Mouse (Mus musculus): Measurements from ENCODE around the gene Macrod2. TPM values are rescaled to one million over a fixed set of nuclear protein-coding genes. Genes with fewer than 3 reads are reported as not detected.
A peak's percentile ranks its signal among the peaks of the same experiment; 100 is the strongest.

Macrod2 gene
- polyA plus RNA-seq, 1 experiment from 2014 or later = 22.7 TPM

GRCm38 (mm10) chr2:141005616-141006015 is 610.5 kb downstream of the Macrod2 start:
- no peak for ATAC-seq
- WGBS = 80% methylated on average over 6 of the region's 6 CpGs
- DNase-seq (ENCODE audit: low spot score) = no peak
- Histone ChIP-seq H3K4me2 (replicated peaks; ENCODE audit: low read depth, low read length) (no peak overlapping the region), H3K9ac (replicated peaks; ENCODE audit: low read depth) (no peak overlapping the region), H3K4me3 (ENCODE audit: low read depth, low read length) (no peak overlapping the region), H3K36me3 (ENCODE audit: insufficient read depth, low read length) (no peaks in the 10 kb centered on the region), H3K4me1 (ENCODE audit: insufficient read depth, low read depth, low read length) (no peaks in the 10 kb centered on the region), H3K9me3 (ENCODE audit: low read length) (no peaks in the 10 kb centered on the region), H3K27me3 (replicated peaks; ENCODE audit: insufficient read depth, low read length) (no peaks in the 10 kb centered on the region), H3K27ac (ENCODE audit: low read length) (no peak overlapping the region)
- TF ChIP-seq EP300 (IDR thresholded peaks at IDR 0.05) = no peak
- TF ChIP-seq CTCF (IDR thresholded peaks at IDR 0.05) = no peak

- H3K36me3 ChIP-seq (ENCODE audit: insufficient read depth, low read length) = no peaks in the 10 kb centered on the region
- DNase-seq (ENCODE audit: low spot score) = no peak
- ATAC-seq = no peak
- no peak for TF ChIP-seq CTCF (IDR thresholded peaks at IDR 0.05)
- no peak for TF ChIP-seq EP300 (IDR thresholded peaks at IDR 0.05)
- no peaks in the 10 kb centered on the region for H3K27me3 ChIP-seq (replicated peaks; ENCODE audit: insufficient read depth, low read length)
- H3K4me3 ChIP-seq (ENCODE audit: low read depth, low read length) = no peak overlapping the region
- H3K4me2 ChIP-seq (replicated peaks; ENCODE audit: low read depth, low read length) = no peak overlapping the region
- no peaks in the 10 kb centered on the region for H3K9me3 ChIP-seq (ENCODE audit: low read length)
- no peak overlapping the region for H3K9ac ChIP-seq (replicated peaks; ENCODE audit: low read depth)
- H3K27ac ChIP-seq (ENCODE audit: low read length) = no peak overlapping the region
- no peaks in the 10 kb centered on the region for H3K4me1 ChIP-seq (ENCODE audit: insufficient read depth, low read depth, low read length)
- WGBS = 64% methylated on average over 7 of the region's 7 CpGs
These were observed 612.6 kb downstream of the Macrod2 start for GRCm38 (mm10) chr2:141007725-141008124.

GRCm38 (mm10) chr2:141008458-141008857 is 613.3 kb downstream of the Macrod2 start:
- H3K36me3 ChIP-seq (ENCODE audit: insufficient read depth, low read length) = no peaks in the 10 kb centered on the region

GRCm38 (mm10) chr2:141013443-141014165 is 618.5 kb downstream of the Macrod2 start:
- no peak overlapping the region for H3K4me3 ChIP-seq (ENCODE audit: low read depth, low read length)
- H3K9me3 ChIP-seq (ENCODE audit: low read length) = no peaks in the 10 kb centered on the region
- no peaks in the 10 kb centered on the region for H3K27me3 ChIP-seq (replicated peaks; ENCODE audit: insufficient read depth, low read length)
- no peaks in the 10 kb centered on the region for H3K4me1 ChIP-seq (ENCODE audit: insufficient read depth, low read depth, low read length)
- H3K27ac ChIP-seq (ENCODE audit: low read length) = no peak overlapping the region
- ATAC-seq = no peak
- TF ChIP-seq EP300 (IDR thresholded peaks at IDR 0.05) (no peak), CTCF (IDR thresholded peaks at IDR 0.05) (no peak)
- no peak overlapping the region for H3K9ac ChIP-seq (replicated peaks; ENCODE audit: low read depth)
- DNase-seq (ENCODE audit: low spot score) = no peak
- 60% methylated on average over 8 of the region's 8 CpGs for WGBS
- no peak overlapping the region for H3K4me2 ChIP-seq (replicated peaks; ENCODE audit: low read depth, low read length)
- no peaks in the 10 kb centered on the region for H3K36me3 ChIP-seq (ENCODE audit: insufficient read depth, low read length)

More at GRCm38 (mm10) chr2:141008458-141008857, 613.3 kb downstream of the Macrod2 start:
- Histone ChIP-seq H3K4me1 (ENCODE audit: insufficient read depth, low read depth, low read length) (no peaks in the 10 kb centered on the region), H3K9me3 (ENCODE audit: low read length) (no peaks in the 10 kb centered on the region), H3K27me3 (replicated peaks; ENCODE audit: insufficient read depth, low read length) (no peaks in the 10 kb centered on the region), H3K4me3 (ENCODE audit: low read depth, low read length) (no peak overlapping the region), H3K4me2 (replicated peaks; ENCODE audit: low read depth, low read length) (no peak overlapping the region), H3K27ac (ENCODE audit: low read length) (no peak overlapping the region), H3K9ac (replicated peaks; ENCODE audit: low read depth) (no peak overlapping the region)
- no peak for DNase-seq (ENCODE audit: low spot score)
- WGBS = 57% methylated on average over 1 of the region's 1 CpGs
- TF ChIP-seq CTCF (IDR thresholded peaks at IDR 0.05) (no peak), EP300 (IDR thresholded peaks at IDR 0.05) (no peak)
- no peak for ATAC-seq

- H3K4me1 ChIP-seq (ENCODE audit: insufficient read depth, low read depth, low read length) = no peaks in the 10 kb centered on the region
- no peak overlapping the region for H3K4me3 ChIP-seq (ENCODE audit: low read depth, low read length)
- H3K4me2 ChIP-seq (replicated peaks; ENCODE audit: low read depth, low read length) = no peak overlapping the region
- no peak for TF ChIP-seq CTCF (IDR thresholded peaks at IDR 0.05)
- 72% methylated on average over 4 of the region's 4 CpGs for WGBS
- no peak for ATAC-seq
- no peaks in the 10 kb centered on the region for H3K9me3 ChIP-seq (ENCODE audit: low read length)
- H3K36me3 ChIP-seq (ENCODE audit: insufficient read depth, low read length) = no peaks in the 10 kb centered on the region
- no peak overlapping the region for H3K27ac ChIP-seq (ENCODE audit: low read length)
- DNase-seq (ENCODE audit: low spot score) = no peak
- H3K9ac ChIP-seq (replicated peaks; ENCODE audit: low read depth) = no peak overlapping the region
- no peaks in the 10 kb centered on the region for H3K27me3 ChIP-seq (replicated peaks; ENCODE audit: insufficient read depth, low read length)
These were observed 627.9 kb downstream of the Macrod2 start for GRCm38 (mm10) chr2:141022971-141023370.

GRCm38 (mm10) chr2:141023916-141024315 is 628.8 kb downstream of the Macrod2 start:
- Histone ChIP-seq H3K27ac (ENCODE audit: low read length) (no peak overlapping the region), H3K36me3 (ENCODE audit: insufficient read depth, low read length) (no peaks in the 10 kb centered on the region), H3K4me1 (ENCODE audit: insufficient read depth, low read depth, low read length) (no peaks in the 10 kb centered on the region), H3K4me3 (ENCODE audit: low read depth, low read length) (no peak overlapping the region), H3K9me3 (ENCODE audit: low read length) (no peaks in the 10 kb centered on the region), H3K27me3 (replicated peaks; ENCODE audit: insufficient read depth, low read length) (no peaks in the 10 kb centered on the region), H3K4me2 (replicated peaks; ENCODE audit: low read depth, low read length) (no peak overlapping the region), H3K9ac (replicated peaks; ENCODE audit: low read depth) (no peak overlapping the region)
- 18% methylated on average over 7 of the region's 7 CpGs for WGBS
- ATAC-seq (no peak), DNase-seq (ENCODE audit: low spot score) (no peak)
- no peak for TF ChIP-seq EP300 (IDR thresholded peaks at IDR 0.05)
- peak; percentile 15; the same call in 1 of the 2 replicates for TF ChIP-seq CTCF (IDR thresholded peaks at IDR 0.05)

Measured in lung, postnatal 0 days (tissue).